9 mouse cellular contexts compared by ENCODE assay signal in genomic region chr19:5084834-5085144, GRCm38 (mm10). TPM values are rescaled to one million over a fixed set of nuclear protein-coding genes. Genes with fewer than 3 reads are reported as not detected.
DNase-seq lines count a peak whose midpoint lies in the region; ATAC-seq and TF ChIP-seq lines count a peak whose summit lies in the region.
"Had no signal": no experiment of that assay in that cellular context is flagged by ENCODE, and none has a peak within 500 bp of the region (broad histone marks: within the 10 kb centered on the region; RNA-seq: fewer than 3 reads in every experiment).

No protein-coding gene starts in this region.

- peaks cover 11% of the 10 kb centered on the region; the same call in 1 of the 2 replicates for H3K27me3 ChIP-seq in heart, adult 2 months (ENCODE audit: control insufficient read depth, insufficient read depth, low read length)
- peaks cover 68% of the 10 kb centered on the region for H3K27me3 ChIP-seq in forebrain, embryonic 12.5 days
- peaks cover 67% of the 10 kb centered on the region for H3K27me3 ChIP-seq in liver, embryonic 11.5 days (replicated peaks; ENCODE audit: control insufficient read depth, insufficient read depth, low read length)

- no peak overlapping the region for H3K27ac ChIP-seq in heart, adult 2 months
- H3K27ac ChIP-seq in forebrain, embryonic 12.5 days = no peak overlapping the region
- no peak overlapping the region for H3K27ac ChIP-seq in liver, embryonic 11.5 days (ENCODE audit: low read depth, low read length)
- H3K27ac ChIP-seq: macrophage had no signal

- 5% methylated on average over 15 of the region's 15 CpGs for WGBS in heart, adult 2 months
- 5% methylated on average over 15 of the region's 15 CpGs for whole genome bisulfite sequencing in forebrain, embryonic 12.5 days
- 5% methylated on average over 15 of the region's 15 CpGs for WGBS in liver, embryonic 11.5 days

- peaks cover 5% of the 10 kb centered on the region for H3K4me1 ChIP-seq in heart, adult 2 months (ENCODE audit: control insufficient read depth, insufficient read depth, low read length)
- H3K4me1 ChIP-seq in forebrain, embryonic 12.5 days = peaks cover 28% of the 10 kb centered on the region
- peaks cover 14% of the 10 kb centered on the region for H3K4me1 ChIP-seq in liver, embryonic 11.5 days (replicated peaks; ENCODE audit: control insufficient read depth, insufficient read depth, low read length)

- ATAC-seq in forebrain, embryonic 12.5 days (ENCODE audit: low FRiP score) = no peak
- ATAC-seq in liver, embryonic 11.5 days (replicated peaks; ENCODE audit: low FRiP score) = no peak
- no peak for ATAC-seq in granulocyte monocyte progenitor cell, adult 5-6 weeks (replicated peaks; ENCODE audit: poor library complexity, severe bottlenecking)

- H3K9me3 ChIP-seq in forebrain, embryonic 12.5 days = no peaks in the 10 kb centered on the region
- H3K9me3 ChIP-seq in liver, embryonic 11.5 days (ENCODE audit: control insufficient read depth, low read length) = no peaks in the 10 kb centered on the region

- H3K36me3 ChIP-seq in heart, adult 2 months (ENCODE audit: control insufficient read depth, insufficient read depth, low read length) = no peaks in the 10 kb centered on the region
- 0 out of 2 replicates have a peak, but pooled peaks cover 4% of the 10 kb centered on the region for H3K36me3 ChIP-seq in forebrain, embryonic 12.5 days (replicated peaks)
- H3K36me3 ChIP-seq in liver, embryonic 11.5 days (ENCODE audit: control insufficient read depth, insufficient read depth, low read length) = no peaks in the 10 kb centered on the region

- TF ChIP-seq CTCF in heart, adult 2 months (IDR thresholded peaks at IDR 0.05) = no peak

- no peaks in the 10 kb centered on the region for H3K79me2 ChIP-seq in heart, adult 2 months (replicated peaks; ENCODE audit: control insufficient read depth, insufficient read depth, low read length)

- H3K4me2 ChIP-seq in forebrain, embryonic 12.5 days = peak overlapping the region; percentile 83
- peak overlapping the region; percentile 71 for H3K4me2 ChIP-seq in liver, embryonic 11.5 days

- intact Hi-C loops in heart, adult 2 months (cut with DNase I) = loop anchor here (5.0 kb wide), 1 partner anchor 47 kb away; the partner anchor contains the start of genes AC124502.3 and B4gat1

- DNase-seq in heart, adult 2 months = no peak
- no peak for DNase-seq in heart, postnatal 4 days
- DNase-seq in 3134 (ENCODE audit: extremely low read depth, insufficient read length, low spot score) = peak; percentile 64
- DNase-seq in liver, embryonic 11.5 days (ENCODE audit: low spot score) = no peak
- DNase-seq in B cell, adult 2 months = no peak
- no peak for DNase-seq in T-cell, adult 2 months (ENCODE audit: low spot score)

- H3K9ac ChIP-seq in heart, adult 2 months (ENCODE audit: low read depth, low read length) = no peak overlapping the region
- H3K9ac ChIP-seq in forebrain, embryonic 12.5 days = peak overlapping the region; percentile 57; the same call in 1 of the 2 replicates
- no peak overlapping the region for H3K9ac ChIP-seq in liver, embryonic 11.5 days (ENCODE audit: low read depth, low read length)

- peak overlapping the region; percentile 43; the same call in 1 of the 2 replicates for H3K4me3 ChIP-seq in heart, adult 2 months
- H3K4me3 ChIP-seq in forebrain, embryonic 12.5 days (replicated peaks) = peak overlapping the region; percentile 48
- peak overlapping the region; percentile 54 for H3K4me3 ChIP-seq in liver, embryonic 11.5 days (ENCODE audit: low read depth, low read length)

- TF ChIP-seq EP300 in heart, adult 2 months (IDR thresholded peaks at IDR 0.05; ENCODE audit: insufficient read depth, low read depth, low read length) = no peak

- TF ChIP-seq POLR2A in heart, adult 2 months (IDR thresholded peaks at IDR 0.05; ENCODE audit: insufficient read depth, low read depth, low read length) = no peak

RNA-seq across cellular contexts. Expression of gene Tmem151a, which starts 0.5 kb away (rescaled TPM):
- 1 to 10 TPM; 2.6 to 2.8 TPM for total RNA-seq in heart, adult 2 months (2021)
- polyA plus RNA-seq in heart, adult 2 months (2012; rRNA removed) = 1.9 and 3.3 TPM in 2 replicates
- 1 to 10 TPM; 3.8 to 4.1 TPM for total RNA-seq in heart, postnatal 4 days (2021)
- polyA plus RNA-seq in forebrain, embryonic 12.5 days (2016; fragmentation: Nextera tagmentation; extraction: Ambion mirVana) = 1.7 and 2.0 TPM in 2 replicates
- polyA plus RNA-seq in liver, embryonic 11.5 days (2014; fragmentation: Nextera tagmentation; extraction: Ambion mirVana) = 2.6 TPM in 2 replicates
- 5.1 TPM in 1 of 2 replicates, not detected in the other for total RNA-seq in granulocyte monocyte progenitor cell, adult 5-6 weeks (2014; fragmentation: Nextera tagmentation)
- 0.62 TPM in 1 of 2 replicates, not detected in the other for total RNA-seq in granulocyte monocyte progenitor cell, adult 5-6 weeks (2017)

RNA-seq across cellular contexts. Expression of gene Yif1a, which starts 3.5 kb away (rescaled TPM):
- total RNA-seq in heart, adult 2 months (2021) = 100 to 1,000 TPM in 1 of 2 experiments, 10 to 100 TPM in 1; 90.8 to 108 TPM
- polyA plus RNA-seq in heart, adult 2 months (2012; rRNA removed) = 242 and 247 TPM in 2 replicates
- 10 to 100 TPM; 70.2 to 72.5 TPM for total RNA-seq in heart, postnatal 4 days (2021)
- polyA plus RNA-seq in forebrain, embryonic 12.5 days (2016; fragmentation: Nextera tagmentation; extraction: Ambion mirVana) = 54.4 and 56.4 TPM in 2 replicates
- 77.8 and 83.4 TPM in 2 replicates for polyA plus RNA-seq in liver, embryonic 11.5 days (2014; fragmentation: Nextera tagmentation; extraction: Ambion mirVana)
- 37.3 and 51.9 TPM in 2 replicates for total RNA-seq in granulocyte monocyte progenitor cell, adult 5-6 weeks (2014; fragmentation: Nextera tagmentation)
- total RNA-seq in granulocyte monocyte progenitor cell, adult 5-6 weeks (2017) = 14.6 and 17.2 TPM in 2 replicates

RNA-seq across cellular contexts. Expression of gene Cnih2, which starts 13.5 kb away (rescaled TPM):
- total RNA-seq in heart, adult 2 months (2021) = not detected
- 0.53 and 0.70 TPM in 2 replicates for polyA plus RNA-seq in heart, adult 2 months (2012; rRNA removed)
- total RNA-seq in heart, postnatal 4 days (2021) = 1 to 10 TPM; 1.8 to 2.1 TPM
- 168 and 180 TPM in 2 replicates for polyA plus RNA-seq in forebrain, embryonic 12.5 days (2016; fragmentation: Nextera tagmentation; extraction: Ambion mirVana)
- polyA plus RNA-seq in liver, embryonic 11.5 days (2014; fragmentation: Nextera tagmentation; extraction: Ambion mirVana) = 8.4 and 9.5 TPM in 2 replicates
- not detected in 2 replicates for total RNA-seq in granulocyte monocyte progenitor cell, adult 5-6 weeks (2014; fragmentation: Nextera tagmentation)
- not detected in 2 replicates for total RNA-seq in granulocyte monocyte progenitor cell, adult 5-6 weeks (2017)
- polyA plus RNA-seq: macrophage had no signal

RNA-seq across cellular contexts. Expression of gene Cd248, which starts 16.9 kb away (rescaled TPM):
- 10 to 100 TPM in 1 of 2 experiments, 1 to 10 TPM in 1; 9.3 to 12.2 TPM for total RNA-seq in heart, adult 2 months (2021)
- 18.1 and 20.0 TPM in 2 replicates for polyA plus RNA-seq in heart, adult 2 months (2012; rRNA removed)
- 10 to 100 TPM; 25.8 to 27.1 TPM for total RNA-seq in heart, postnatal 4 days (2021)
- 16.4 and 17.1 TPM in 2 replicates for polyA plus RNA-seq in forebrain, embryonic 12.5 days (2016; fragmentation: Nextera tagmentation; extraction: Ambion mirVana)
- 28.6 and 29.3 TPM in 2 replicates for polyA plus RNA-seq in liver, embryonic 11.5 days (2014; fragmentation: Nextera tagmentation; extraction: Ambion mirVana)
- total RNA-seq in granulocyte monocyte progenitor cell, adult 5-6 weeks (2014; fragmentation: Nextera tagmentation) = not detected in 2 replicates
- not detected in 2 replicates for total RNA-seq in granulocyte monocyte progenitor cell, adult 5-6 weeks (2017)
- polyA plus RNA-seq: macrophage had no signal

RNA-seq across cellular contexts. Expression of gene Rab1b, which starts 22.1 kb away (rescaled TPM):
- total RNA-seq in heart, adult 2 months (2021) = 100 to 1,000 TPM; 173 to 195 TPM
- 221 and 231 TPM in 2 replicates for polyA plus RNA-seq in heart, adult 2 months (2012; rRNA removed)
- total RNA-seq in heart, postnatal 4 days (2021) = 100 to 1,000 TPM; 188 to 191 TPM
- polyA plus RNA-seq in forebrain, embryonic 12.5 days (2016; fragmentation: Nextera tagmentation; extraction: Ambion mirVana) = 232 and 237 TPM in 2 replicates
- 180 and 185 TPM in 2 replicates for polyA plus RNA-seq in liver, embryonic 11.5 days (2014; fragmentation: Nextera tagmentation; extraction: Ambion mirVana)
- total RNA-seq in granulocyte monocyte progenitor cell, adult 5-6 weeks (2014; fragmentation: Nextera tagmentation) = 99.2 and 105 TPM in 2 replicates
- total RNA-seq in granulocyte monocyte progenitor cell, adult 5-6 weeks (2017) = 100 and 101 TPM in 2 replicates
